Mouse (Mus musculus) heart, postnatal 0 days (tissue): Measurements from ENCODE around the gene C1qtnf7.

Experiments used
- CTCF ChIP-seq: IDR thresholded peaks from 2 replicates; pipeline ENCODE4 v1.5.1; 2016; ENCODE audit warnings: antibody characterized with exemption, control low read depth, low read depth
- EP300 ChIP-seq: IDR thresholded peaks from 2 replicates; pipeline ENCODE4 v1.6.1; 2016; ENCODE audit warnings: antibody characterized with exemption, low read depth

DNA sequence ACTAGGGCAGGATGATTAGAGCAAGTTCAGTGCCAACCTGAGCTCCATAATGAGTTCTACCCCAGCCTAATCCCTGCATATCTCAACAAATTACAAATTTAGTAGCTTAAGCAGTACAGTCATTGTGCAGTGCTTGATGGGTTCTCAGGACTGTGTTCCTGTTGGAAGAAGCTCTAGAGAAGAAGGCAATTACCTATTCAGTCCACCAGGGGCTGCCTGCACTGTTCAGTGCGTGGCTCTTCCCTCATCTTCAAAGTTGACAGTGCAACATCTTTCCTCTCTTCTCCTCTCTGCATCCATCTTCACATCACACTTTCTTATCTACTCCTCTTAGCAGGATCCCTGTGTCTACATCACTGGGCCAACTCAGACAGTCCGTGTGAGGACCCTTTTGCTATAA is 67.5 kb downstream of the C1qtnf7 start:
- TF ChIP-seq CTCF, result peak; percentile 66
- no peak for TF ChIP-seq EP300
